Mouse (Mus musculus) layer of hippocampus, adult 11-12 months (tissue): Measurements from ENCODE around the gene Omg.
A peak's percentile ranks its signal among the peaks of the same experiment; 100 is the strongest.

Source experiments
- DNase-seq: peaks from one replicate; pipeline ENCODE4 v3.0.0; 2022; ENCODE audit warnings: low spot score

The Omg gene

DNA sequence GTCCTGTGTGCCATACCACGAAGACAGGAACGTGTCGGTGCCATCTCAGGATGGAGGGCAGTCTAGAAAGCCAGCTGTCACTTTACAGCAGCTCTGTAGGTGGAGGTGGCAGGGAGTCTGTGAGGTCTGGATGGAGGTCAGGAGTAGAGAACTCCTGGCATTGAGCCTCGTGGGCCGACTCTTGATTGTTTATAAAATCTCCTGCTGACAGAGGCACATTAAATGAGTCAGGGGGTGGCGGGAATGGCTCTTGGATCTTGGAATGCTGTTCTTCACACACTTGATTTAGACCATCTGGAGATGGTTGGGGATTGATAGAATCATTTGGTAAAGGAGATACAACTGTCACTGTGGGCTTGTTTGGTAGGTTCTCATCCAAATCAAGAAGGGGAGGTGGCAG lies 11.4 kb upstream of the Omg start:
- DNase-seq, result no peak

DNA sequence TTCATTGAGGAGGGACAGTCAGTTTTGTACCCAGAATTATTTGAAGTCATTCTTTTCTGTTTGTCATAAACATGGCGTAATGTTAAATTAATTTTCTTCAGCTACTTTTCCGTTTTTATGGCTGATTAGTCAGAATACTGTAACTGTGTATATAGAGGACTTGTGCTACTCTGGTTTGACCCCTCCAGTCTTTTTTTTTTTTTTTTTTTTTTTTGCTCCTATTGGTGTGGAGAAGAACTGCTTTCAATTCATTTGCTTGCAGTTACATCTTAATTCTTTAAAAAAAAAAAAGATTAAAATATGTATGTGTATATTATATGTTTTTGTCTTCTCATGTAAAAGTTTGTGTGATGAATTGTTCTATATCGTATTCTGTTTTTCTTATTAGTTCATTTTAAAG lies 8.1 kb upstream of the Omg start:
- no peak for DNase-seq

DNA sequence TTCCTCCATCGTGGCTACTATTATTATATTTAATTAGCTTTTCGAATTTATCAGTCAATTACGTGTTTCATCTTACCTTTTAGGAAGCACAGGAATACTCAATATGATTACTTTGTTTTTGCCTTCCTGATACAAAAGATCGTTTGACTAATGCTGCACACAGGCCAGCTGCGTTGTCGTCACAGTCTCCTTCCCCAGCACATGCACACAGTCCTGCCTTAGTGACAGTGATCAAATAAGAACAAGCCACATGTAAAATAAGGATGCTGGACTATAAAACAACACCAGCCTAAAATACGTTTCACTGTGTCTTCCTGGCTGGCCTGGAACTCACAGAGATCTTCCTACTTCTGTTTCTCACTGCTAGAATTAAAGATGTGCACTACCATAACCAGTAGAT lies 622 bp upstream of the Omg start:
- DNase-seq, result no peak

DNA sequence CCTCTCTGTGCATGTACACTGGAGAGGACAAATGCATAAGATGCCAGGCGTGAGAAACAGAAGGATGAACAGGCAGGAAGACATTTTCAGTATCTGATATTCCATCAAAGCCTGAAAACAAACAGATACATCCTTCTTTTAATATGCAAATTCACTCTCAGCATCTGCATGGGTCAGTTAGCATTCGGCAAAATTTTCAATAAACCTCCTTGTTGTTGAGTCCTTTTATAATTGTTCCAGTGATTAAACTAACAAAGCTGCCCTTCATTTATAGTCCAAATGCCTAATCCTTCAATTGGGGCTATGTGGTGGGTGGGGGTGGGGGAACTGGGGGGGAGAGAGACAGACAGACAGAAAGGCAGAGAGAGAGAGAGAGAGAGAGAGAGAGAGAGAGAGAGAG lies 967 bp downstream of the Omg start:
- DNase-seq, result peak; percentile 38

DNA sequence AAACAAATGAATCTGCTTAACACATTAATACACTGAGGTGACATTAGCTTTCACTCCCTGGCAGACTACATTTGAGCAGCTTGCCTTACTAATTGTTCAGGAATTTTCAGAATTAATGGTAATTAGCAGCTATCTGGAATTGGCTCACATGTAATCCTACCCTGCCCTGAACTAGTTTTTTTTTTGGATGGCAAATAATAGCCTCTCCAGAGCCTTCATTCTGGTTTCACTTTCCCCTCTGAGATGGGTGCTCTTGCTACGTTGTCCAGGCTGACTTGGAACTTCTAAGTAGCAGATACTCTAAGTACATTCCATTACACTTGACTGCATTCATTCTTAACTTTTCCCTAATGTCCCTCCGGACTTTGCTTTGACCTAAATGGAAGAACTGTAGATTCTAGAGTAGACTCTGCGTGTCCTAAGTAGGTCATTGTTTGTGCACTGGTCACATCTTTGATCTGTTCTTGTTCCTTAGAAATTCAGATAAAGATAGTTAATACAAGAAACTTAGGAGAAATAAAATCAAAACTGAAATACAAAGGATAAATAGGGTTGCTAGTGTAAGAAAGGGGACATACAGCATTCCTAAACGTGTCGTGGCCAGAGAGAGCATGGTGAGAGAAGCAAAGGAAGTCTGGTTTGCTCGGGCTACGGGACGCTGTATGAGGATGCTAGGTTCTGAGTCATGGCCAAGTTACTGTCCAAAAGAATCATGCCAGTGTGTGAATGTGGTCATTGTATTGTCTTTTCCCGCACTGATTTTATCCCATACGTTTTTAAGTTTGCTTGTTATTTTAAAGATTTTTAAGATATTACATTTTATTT lies 8.7 kb downstream of the Omg start:
- DNase-seq, result no peak

DNA sequence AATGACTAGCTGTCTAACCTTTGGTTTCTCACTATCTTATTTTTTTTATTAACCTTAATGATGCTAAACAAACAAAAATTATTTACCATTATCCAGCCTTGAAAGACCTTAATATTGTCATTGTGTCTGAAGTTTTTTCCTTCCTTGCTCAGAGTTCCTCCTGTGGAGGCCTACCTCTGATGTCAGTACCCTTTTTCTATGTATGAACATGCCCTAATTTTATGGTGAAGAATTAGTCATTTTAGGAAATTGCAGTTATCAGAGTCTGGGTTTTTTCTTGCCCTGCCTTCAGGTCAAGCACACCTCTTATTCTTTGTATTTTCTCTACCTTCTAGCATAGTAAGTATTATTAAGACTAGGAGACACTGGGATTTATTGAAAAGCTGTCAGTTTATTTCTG lies 19.2 kb downstream of the Omg start:
- DNase-seq, result no peak

DNA sequence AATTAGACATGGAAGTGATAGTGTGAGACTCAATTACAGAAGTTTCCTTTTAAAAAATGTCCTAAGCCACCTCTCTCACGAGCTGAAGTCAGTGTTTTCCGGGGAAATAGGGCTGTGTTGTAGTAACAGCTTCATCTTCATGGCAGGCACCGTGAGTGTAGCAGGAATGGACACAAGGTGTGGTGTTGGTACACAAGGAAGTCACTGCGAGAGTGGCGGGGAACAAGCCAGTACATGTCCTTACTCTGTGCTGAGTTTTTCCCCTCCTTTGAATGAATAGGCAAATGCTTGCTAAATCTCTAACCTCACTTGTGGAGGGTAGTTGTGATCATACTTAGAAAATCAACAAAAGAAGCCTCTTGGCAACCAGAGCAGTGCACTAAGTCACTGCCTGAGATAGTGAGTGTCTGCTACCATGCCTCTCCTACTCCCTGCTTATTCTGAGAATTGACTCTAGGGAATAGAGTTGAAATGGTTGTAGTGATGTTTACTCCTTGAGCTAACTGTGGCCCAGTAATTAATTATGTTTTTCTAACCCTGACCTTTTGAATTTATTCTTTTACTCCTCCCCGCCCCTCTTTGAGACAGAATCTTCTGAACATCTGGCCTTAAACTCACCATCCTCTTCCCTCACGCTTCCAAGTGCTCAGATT lies 19.9 kb downstream of the Omg start:
- DNase-seq, result no peak

DNA sequence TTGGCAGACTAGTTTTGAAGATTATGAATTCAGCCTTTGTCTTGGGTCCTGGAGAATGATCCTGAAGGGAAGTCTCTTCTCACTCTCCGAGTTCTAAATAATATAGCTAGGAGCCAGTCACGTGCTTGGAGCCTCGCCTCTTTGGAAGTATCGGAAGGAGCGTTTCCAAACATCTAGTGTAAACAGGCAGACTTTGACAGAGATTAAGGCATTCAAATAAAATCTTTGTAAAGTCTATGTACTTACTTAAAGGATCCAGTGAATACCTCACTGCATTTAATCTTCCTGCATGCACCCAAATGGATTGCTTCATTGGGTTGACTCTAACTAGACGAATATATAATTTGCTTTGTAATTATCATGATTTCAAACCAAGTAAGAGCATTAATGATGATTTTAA lies 20.5 kb downstream of the Omg start:
- DNase-seq, result no peak

DNA sequence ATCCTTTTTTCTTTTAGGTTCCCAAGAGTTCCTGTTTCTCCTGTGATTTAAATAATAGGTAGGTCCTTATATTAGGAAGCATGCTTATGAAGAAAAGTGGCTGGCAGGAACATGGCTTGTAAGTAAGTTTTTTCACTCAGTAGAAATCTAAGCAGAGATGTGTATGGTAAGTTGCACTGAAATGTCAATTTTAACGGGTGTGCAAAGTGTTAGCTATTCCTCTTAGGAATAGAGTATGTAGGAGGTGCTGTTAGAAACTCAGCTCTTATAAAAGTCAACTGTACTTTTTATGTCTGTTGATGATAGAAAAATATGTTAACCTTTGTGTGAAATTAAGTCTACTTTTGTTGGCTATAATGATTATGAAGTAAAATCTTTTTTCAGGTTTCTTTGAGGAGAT lies 35.8 kb downstream of the Omg start:
- DNase-seq, result no peak

DNA sequence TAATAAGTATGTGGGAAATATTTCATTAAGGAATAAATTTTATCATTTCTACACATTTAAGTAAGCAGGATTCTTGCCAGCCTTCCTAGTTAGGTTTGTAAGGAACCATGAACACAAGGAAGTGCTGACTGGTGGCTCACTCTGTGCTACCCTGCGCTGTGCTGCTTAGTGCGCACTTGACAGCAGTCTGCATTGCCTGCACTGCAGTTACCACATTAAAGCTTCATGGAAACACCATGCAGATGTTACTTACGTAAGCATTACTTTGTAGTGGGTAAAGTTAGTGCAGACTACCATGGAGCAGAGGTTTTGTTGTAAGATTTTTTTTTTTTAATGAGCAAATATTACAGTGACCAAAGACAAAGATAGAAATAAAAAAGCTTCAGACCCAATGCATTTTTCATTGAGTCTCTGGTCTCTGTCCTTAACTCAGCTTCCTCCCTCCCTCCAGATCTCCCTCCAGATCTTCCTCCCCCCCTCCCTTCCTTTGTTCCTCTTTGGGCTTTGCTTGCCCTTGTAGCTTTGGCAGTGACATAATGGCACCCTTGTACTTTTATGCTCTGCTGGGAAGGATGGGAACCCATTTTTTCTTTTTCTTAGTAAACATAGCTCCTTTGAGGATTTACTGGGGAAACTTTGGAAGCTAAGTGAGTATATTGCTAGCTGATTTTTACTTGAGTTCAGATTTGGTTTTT lies 43.0 kb downstream of the Omg start:
- no peak for DNase-seq

DNA sequence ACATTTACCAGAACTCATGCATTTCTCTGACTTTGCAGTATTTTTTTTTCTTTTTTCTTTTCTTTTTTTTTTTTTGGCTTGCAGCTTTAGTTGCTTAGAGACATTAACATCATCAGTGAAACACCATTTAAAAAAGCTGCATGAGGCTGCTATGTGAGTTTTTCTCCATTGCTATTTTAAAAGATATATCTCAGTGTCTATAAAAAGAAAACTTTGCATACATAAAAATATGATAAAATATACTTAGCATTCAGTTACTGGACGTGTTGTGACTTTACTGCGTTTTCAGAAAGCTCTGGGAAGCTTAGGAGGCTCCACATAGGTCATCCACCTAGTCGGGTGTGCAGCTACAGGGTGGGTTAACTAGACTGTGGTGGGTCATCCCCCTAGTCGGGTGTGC lies 44.0 kb downstream of the Omg start:
- DNase-seq, result no peak

DNA sequence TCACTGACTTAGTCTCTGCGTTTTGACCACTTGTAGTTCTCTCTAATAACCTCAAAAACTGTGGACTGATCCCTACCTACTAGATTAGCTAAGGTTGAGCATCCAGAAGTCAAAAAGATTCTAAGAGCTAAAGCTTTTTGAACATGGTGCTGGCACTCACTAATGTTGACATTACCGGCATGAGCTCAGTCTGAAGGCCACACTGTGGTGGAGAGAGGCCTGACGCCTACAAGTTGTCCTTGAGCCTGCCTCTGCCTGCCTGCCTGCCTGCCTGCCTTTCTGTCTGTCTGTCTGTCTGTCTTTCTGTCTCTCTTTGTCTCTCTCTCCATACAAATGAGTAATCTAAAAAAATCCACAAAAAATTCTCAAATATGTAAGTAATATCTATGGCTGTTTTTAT lies 46.0 kb downstream of the Omg start:
- no peak for DNase-seq

DNA sequence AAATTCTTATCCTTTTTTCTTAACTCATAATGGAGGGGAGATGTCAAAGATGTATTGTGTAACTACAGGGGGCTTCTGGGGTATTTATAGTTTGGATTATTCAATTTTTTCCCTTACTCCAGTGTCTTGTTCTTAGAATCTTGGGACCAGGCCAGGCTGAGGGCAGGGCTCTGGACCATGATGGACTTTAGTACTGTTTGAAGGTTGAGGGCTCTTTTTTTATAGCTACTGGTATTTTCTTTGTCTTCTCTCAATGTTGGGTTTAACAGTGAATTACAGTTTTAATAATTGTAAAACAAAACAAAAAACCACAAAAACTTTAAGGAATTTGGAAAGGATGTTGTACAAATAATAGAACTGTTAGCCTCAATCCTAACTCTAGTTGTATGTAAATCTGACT lies 50.9 kb downstream of the Omg start:
- no peak for DNase-seq
